In the genomic region with DNA sequence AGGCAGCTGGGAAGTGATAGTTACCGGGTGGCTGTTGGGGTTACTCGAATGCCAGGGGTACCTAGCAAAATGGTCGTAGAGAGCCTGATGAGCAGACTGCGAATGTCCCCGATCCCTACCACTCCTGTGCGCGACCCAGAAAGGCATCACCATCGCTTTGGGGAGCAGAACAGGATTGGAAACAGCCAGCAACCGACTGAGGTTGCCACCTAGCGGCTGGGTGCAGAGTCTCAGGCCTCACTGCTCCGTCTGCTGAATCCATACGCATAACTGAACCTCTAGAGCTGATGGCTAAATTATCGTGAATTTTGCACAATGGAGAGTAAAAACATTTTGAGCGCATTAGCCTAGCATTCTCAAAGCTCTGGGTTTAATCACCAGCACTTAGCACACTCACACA, we compare ENCODE assay signal across 8 mouse cellular contexts. TPM values are rescaled to one million over a fixed set of nuclear protein-coding genes. Genes with fewer than 3 reads are reported as not detected.
DNase-seq lines count a peak whose midpoint lies in the region; ATAC-seq and TF ChIP-seq lines count a peak whose summit lies in the region.

No protein-coding gene starts in this region.

- H3K9ac ChIP-seq in heart, postnatal 0 days (replicated peaks; ENCODE audit: low read depth, low read length) = no peak overlapping the region
- no peak overlapping the region for H3K9ac ChIP-seq in heart, embryonic 11.5 days (ENCODE audit: low read depth, low read length)

- no peak for ATAC-seq in heart, postnatal 0 days (ENCODE audit: insufficient read depth, low read depth)
- ATAC-seq in heart, embryonic 11.5 days (replicated peaks; ENCODE audit: insufficient number of reproducible peaks, low FRiP score, low TSS enrichment) = no peak

- H3K36me3 ChIP-seq in heart, postnatal 0 days (replicated peaks; ENCODE audit: control insufficient read depth, insufficient read depth, low read length) = no peaks in the 10 kb centered on the region
- H3K36me3 ChIP-seq in heart, embryonic 10.5 days = no peaks in the 10 kb centered on the region
- no peaks in the 10 kb centered on the region for H3K36me3 ChIP-seq in heart, embryonic 11.5 days (ENCODE audit: control insufficient read depth, insufficient read depth, low read length)

- H3K4me3 ChIP-seq in heart, postnatal 0 days (ENCODE audit: low read depth, low read length) = no peak overlapping the region
- no peak overlapping the region for H3K4me3 ChIP-seq in heart, embryonic 10.5 days
- no peak overlapping the region for H3K4me3 ChIP-seq in heart, embryonic 11.5 days (ENCODE audit: low read depth, low read length)

- H3K4me1 ChIP-seq in heart, postnatal 0 days (ENCODE audit: control insufficient read depth, insufficient read depth) = no peaks in the 10 kb centered on the region
- no peaks in the 10 kb centered on the region for H3K4me1 ChIP-seq in heart, embryonic 10.5 days
- no peaks in the 10 kb centered on the region for H3K4me1 ChIP-seq in heart, embryonic 11.5 days (ENCODE audit: control insufficient read depth, insufficient read depth, low read length)

- H3K27ac ChIP-seq in heart, postnatal 0 days (ENCODE audit: low read depth) = no peak overlapping the region
- H3K27ac ChIP-seq in heart, embryonic 10.5 days = no peak overlapping the region
- H3K27ac ChIP-seq in heart, embryonic 11.5 days (ENCODE audit: low read depth, low read length) = no peak overlapping the region

- TF ChIP-seq CTCF in heart, postnatal 0 days (IDR thresholded peaks at IDR 0.05; ENCODE audit: low read depth) = peak; percentile 28; the same call in 1 of the 2 replicates

- no peak overlapping the region for H3K4me2 ChIP-seq in heart, postnatal 0 days (ENCODE audit: low read depth, low read length)
- H3K4me2 ChIP-seq in heart, embryonic 11.5 days = no peak overlapping the region

- H3K27me3 ChIP-seq in heart, postnatal 0 days (ENCODE audit: control insufficient read depth, insufficient read depth, low read length) = no peaks in the 10 kb centered on the region
- no peaks in the 10 kb centered on the region for H3K27me3 ChIP-seq in heart, embryonic 10.5 days (ENCODE audit: insufficient read depth, poor library complexity, severe bottlenecking)
- H3K27me3 ChIP-seq in heart, embryonic 11.5 days (ENCODE audit: control insufficient read depth, insufficient read depth, low read length) = no peaks in the 10 kb centered on the region

- DNase-seq in heart, postnatal 0 days (ENCODE audit: low spot score) = no peak
- no peak for DNase-seq in heart, embryonic 10.5 days (ENCODE audit: low spot score)
- peak; percentile 50 for DNase-seq in 416B (ENCODE audit: low read depth)
- DNase-seq in R1 (ENCODE audit: low read depth, low spot score) = peak; percentile 85
- DNase-seq in kidney, postnatal 14 days = peak; percentile 27
- peak; percentile 27 for DNase-seq in thymus, postnatal 0 days (ENCODE audit: low spot score)
- no peak for DNase-seq in spleen, postnatal 14 days (ENCODE audit: low spot score in 2 of 2)

- TF ChIP-seq EP300 in heart, postnatal 0 days (IDR thresholded peaks at IDR 0.05; ENCODE audit: low read depth) = no peak

- WGBS in heart, postnatal 0 days = 31% methylated on average over 14 of the region's 14 CpGs
- 24% methylated on average over 14 of the region's 14 CpGs for WGBS in heart, embryonic 10.5 days
- WGBS in heart, embryonic 11.5 days (ENCODE audit: insufficient replicate concordance) = 22% methylated on average over 14 of the region's 14 CpGs

- no peaks in the 10 kb centered on the region for H3K9me3 ChIP-seq in heart, postnatal 0 days (replicated peaks; ENCODE audit: control insufficient read depth, low read length)
- H3K9me3 ChIP-seq in heart, embryonic 10.5 days = no peaks in the 10 kb centered on the region
- H3K9me3 ChIP-seq in heart, embryonic 11.5 days (replicated peaks; ENCODE audit: control insufficient read depth, low read length) = no peaks in the 10 kb centered on the region

RNA-seq across cellular contexts. Expression of gene Prss22, which starts 17.8 kb away (rescaled TPM):
- total RNA-seq in heart, postnatal 0 days (2014; rRNA removed; ENCODE audit: low replicate concordance) = 0.15 TPM in 1 of 2 replicates, not detected in the other
- polyA plus RNA-seq in heart, postnatal 0 days (2015; fragmentation: Nextera tagmentation; extraction: Ambion mirVana) = not detected in 2 replicates
- 0.25 and 1.2 TPM in 2 replicates for polyA plus RNA-seq in heart, embryonic 10.5 days (2016; fragmentation: Nextera tagmentation; extraction: Ambion mirVana)
- 0.22 and 0.70 TPM in 2 replicates for polyA plus RNA-seq in thymus, postnatal 0 days (2015; fragmentation: Nextera tagmentation; extraction: Ambion mirVana)
- 0.17 TPM in 1 of 2 replicates, not detected in the other for polyA plus RNA-seq in heart, embryonic 11.5 days (2014; fragmentation: Nextera tagmentation; extraction: Ambion mirVana)

RNA-seq across cellular contexts. Expression of gene Prss27, which starts 22.2 kb away (rescaled TPM):
- 0.99 and 1.1 TPM in 2 replicates for total RNA-seq in heart, postnatal 0 days (2014; rRNA removed; ENCODE audit: low replicate concordance)
- polyA plus RNA-seq in heart, postnatal 0 days (2015; fragmentation: Nextera tagmentation; extraction: Ambion mirVana) = not detected in 2 replicates
- 0.38 and 1.2 TPM in 2 replicates for polyA plus RNA-seq in heart, embryonic 10.5 days (2016; fragmentation: Nextera tagmentation; extraction: Ambion mirVana)
- 0.93 and 2.4 TPM in 2 replicates for polyA plus RNA-seq in thymus, postnatal 0 days (2015; fragmentation: Nextera tagmentation; extraction: Ambion mirVana)
- polyA plus RNA-seq in heart, embryonic 11.5 days (2014; fragmentation: Nextera tagmentation; extraction: Ambion mirVana) = 0.17 and 0.37 TPM in 2 replicates

RNA-seq across cellular contexts. Expression of gene Prss30, which starts 35.4 kb away (rescaled TPM):
- total RNA-seq in heart, postnatal 0 days (2014; rRNA removed; ENCODE audit: low replicate concordance) = not detected in 2 replicates
- polyA plus RNA-seq in heart, postnatal 0 days (2015; fragmentation: Nextera tagmentation; extraction: Ambion mirVana) = not detected in 2 replicates
- 0.18 TPM in 1 of 2 replicates, not detected in the other for polyA plus RNA-seq in heart, embryonic 10.5 days (2016; fragmentation: Nextera tagmentation; extraction: Ambion mirVana)
- polyA plus RNA-seq in thymus, postnatal 0 days (2015; fragmentation: Nextera tagmentation; extraction: Ambion mirVana) = 0.65 and 0.77 TPM in 2 replicates
- polyA plus RNA-seq in heart, embryonic 11.5 days (2014; fragmentation: Nextera tagmentation; extraction: Ambion mirVana) = not detected in 2 replicates

RNA-seq across cellular contexts. Expression of gene Kctd5, which starts 57.6 kb away (rescaled TPM):
- total RNA-seq in heart, postnatal 0 days (2014; rRNA removed; ENCODE audit: low replicate concordance) = 34.1 and 39.5 TPM in 2 replicates
- polyA plus RNA-seq in heart, postnatal 0 days (2015; fragmentation: Nextera tagmentation; extraction: Ambion mirVana) = 23.2 and 23.9 TPM in 2 replicates
- 55.2 and 71.8 TPM in 2 replicates for polyA plus RNA-seq in heart, embryonic 10.5 days (2016; fragmentation: Nextera tagmentation; extraction: Ambion mirVana)
- 36.1 and 36.3 TPM in 2 replicates for polyA plus RNA-seq in thymus, postnatal 0 days (2015; fragmentation: Nextera tagmentation; extraction: Ambion mirVana)
- polyA plus RNA-seq in heart, embryonic 11.5 days (2014; fragmentation: Nextera tagmentation; extraction: Ambion mirVana) = 39.9 and 42.7 TPM in 2 replicates

Comparison
In these comparisons a context has a peak if more than half of its experiments do, and no peak if none do; other contexts are left out.
1. DNase-seq: peak in 416B (single experiment), R1 (single experiment), kidney, postnatal 14 days (single experiment) and thymus, postnatal 0 days (single experiment); none in heart, postnatal 0 days (single experiment), heart, embryonic 10.5 days (single experiment) and spleen, postnatal 14 days (0 of 2).